Mouse (Mus musculus) ES-Bruce4 (cell line): ENCODE results near the gene H2-M5.

ENCODE experiments used
- CTCF ChIP-seq: IDR thresholded peaks from one replicate; pipeline ENCODE4 v1.8.1; 2011; ENCODE audit warnings: low read depth, low read length
- EP300 ChIP-seq: IDR thresholded peaks from 2 replicates; pipeline ENCODE4 v1.6.1; 2011; ENCODE audit warnings: low read depth, low read length; ENCODE audit not compliant: insufficient read depth
- POLR2A ChIP-seq: IDR thresholded peaks from one replicate; pipeline ENCODE4 v1.8.1; 2011; ENCODE audit warnings: low read length; ENCODE audit not compliant: insufficient read depth

DNA sequence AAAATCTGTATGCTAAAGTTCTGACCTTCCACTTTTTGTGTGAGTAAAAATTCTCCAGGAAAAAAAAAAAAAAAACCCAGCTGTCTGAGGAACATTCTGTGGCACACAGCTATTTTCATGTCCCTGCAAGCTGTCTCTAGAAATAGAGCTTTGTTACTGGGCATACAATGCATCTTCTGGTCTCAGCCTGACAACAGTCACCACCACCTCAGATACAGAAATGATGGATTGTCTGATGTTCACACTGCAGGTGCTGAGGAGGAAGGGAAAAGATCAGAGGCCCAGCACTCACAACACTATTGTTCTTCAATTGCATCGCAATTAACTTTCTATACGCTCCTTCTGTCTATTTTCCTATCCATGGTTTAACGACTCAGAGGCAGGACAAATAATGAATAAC lies 29.0 kb upstream of the H2-M5 start:
- no peak for TF ChIP-seq CTCF
- TF ChIP-seq EP300 = no peak
- no peak for TF ChIP-seq POLR2A
